In genomic region chr9:107386722-107387121, GRCm38 (mm10) we compare ENCODE assay signal across 9 mouse cellular contexts. TPM values are rescaled to one million over a fixed set of nuclear protein-coding genes. Genes with fewer than 3 reads are reported as not detected.
DNase-seq lines count a peak whose midpoint lies in the region; ATAC-seq and TF ChIP-seq lines count a peak whose summit lies in the region.
"Had no signal": no experiment of that assay in that cellular context is flagged by ENCODE, and none has a peak within 500 bp of the region (broad histone marks: within the 10 kb centered on the region; RNA-seq: fewer than 3 reads in every experiment).

No protein-coding gene starts in this region.

- no peak overlapping the region for H3K27ac ChIP-seq in lung, postnatal 0 days (ENCODE audit: low read length)
- H3K27ac ChIP-seq in midbrain, embryonic 10.5 days (replicated peaks) = no peak overlapping the region
- H3K27ac ChIP-seq: neural tube, embryonic 13.5 days had no signal

- H3K27me3 ChIP-seq in E14TG2a.4 (ENCODE audit: insufficient read depth, low read length) = peaks cover 50% of the 10 kb centered on the region
- peaks cover 7% of the 10 kb centered on the region; the same call in 1 of the 2 replicates for H3K27me3 ChIP-seq in lung, postnatal 0 days (replicated peaks; ENCODE audit: insufficient read depth, low read length)
- H3K27me3 ChIP-seq in midbrain, embryonic 10.5 days (ENCODE audit: low read depth, poor library complexity, severe bottlenecking) = peaks cover 48% of the 10 kb centered on the region

- no peak for ATAC-seq in lung, postnatal 0 days

- TF ChIP-seq EP300 in lung, postnatal 0 days (IDR thresholded peaks at IDR 0.05) = no peak

- peak; percentile 69 for TF ChIP-seq CTCF in E14TG2a.4 (conservative IDR thresholded peaks at IDR 0.05; ENCODE audit: low read length)
- TF ChIP-seq CTCF in lung, postnatal 0 days (IDR thresholded peaks at IDR 0.05) = peak; percentile 60

- peak; percentile 22 for DNase-seq in heart, postnatal 4 days
- no peak for DNase-seq in heart, postnatal 25 days (ENCODE audit: low spot score)
- peak; percentile 60 for DNase-seq in cerebellum, adult 9-11 months
- no peak for DNase-seq in lung, postnatal 0 days (ENCODE audit: low spot score)
- no peak for DNase-seq in frontal cortex, postnatal 14 days (ENCODE audit: low spot score in 2 of 2)
- DNase-seq in midbrain, embryonic 10.5 days (ENCODE audit: low spot score) = no peak
- DNase-seq in left cerebral cortex, postnatal 25 days (ENCODE audit: low spot score in 2 of 2) = no peak

- no peak overlapping the region for H3K4me3 ChIP-seq in E14TG2a.4 (replicated peaks; ENCODE audit: low read length)
- H3K4me3 ChIP-seq in lung, postnatal 0 days (ENCODE audit: low read depth, low read length) = no peak overlapping the region
- no peak overlapping the region for H3K4me3 ChIP-seq in midbrain, embryonic 10.5 days
- H3K4me3 ChIP-seq: neural tube, embryonic 13.5 days had no signal

- WGBS in lung, postnatal 0 days = 59% methylated on average over 3 of the region's 3 CpGs
- WGBS in midbrain, embryonic 10.5 days = 66% methylated on average over 3 of the region's 3 CpGs

- H3K9ac ChIP-seq in lung, postnatal 0 days (replicated peaks; ENCODE audit: low read depth) = no peak overlapping the region
- H3K9ac ChIP-seq: neural tube, embryonic 13.5 days had no signal

- H3K4me1 ChIP-seq in E14TG2a.4 (replicated peaks; ENCODE audit: low read depth, low read length) = peaks cover 34% of the 10 kb centered on the region
- no peaks in the 10 kb centered on the region for H3K4me1 ChIP-seq in lung, postnatal 0 days (ENCODE audit: insufficient read depth, low read depth, low read length)
- peaks cover 26% of the 10 kb centered on the region for H3K4me1 ChIP-seq in midbrain, embryonic 10.5 days

- no peaks in the 10 kb centered on the region for H3K9me3 ChIP-seq in E14TG2a.4 (ENCODE audit: low read length)
- H3K9me3 ChIP-seq in lung, postnatal 0 days (ENCODE audit: low read length) = no peaks in the 10 kb centered on the region
- no peaks in the 10 kb centered on the region for H3K9me3 ChIP-seq in midbrain, embryonic 10.5 days (replicated peaks)
- H3K9me3 ChIP-seq: neural tube, embryonic 13.5 days had no signal

- no peak overlapping the region for H3K4me2 ChIP-seq in lung, postnatal 0 days (replicated peaks; ENCODE audit: low read depth, low read length)
- H3K4me2 ChIP-seq: neural tube, embryonic 13.5 days had no signal

- no peaks in the 10 kb centered on the region for H3K36me3 ChIP-seq in E14TG2a.4 (ENCODE audit: insufficient read depth, low read length)
- H3K36me3 ChIP-seq in lung, postnatal 0 days (ENCODE audit: insufficient read depth, low read length) = no peaks in the 10 kb centered on the region
- H3K36me3 ChIP-seq in midbrain, embryonic 10.5 days = no peaks in the 10 kb centered on the region
- H3K36me3 ChIP-seq: neural tube, embryonic 13.5 days had no signal

- intact Hi-C loops in heart, postnatal 25 days (cut with DNase I) = loop anchor here (5.0 kb wide), 1 partner anchor 106 kb away; no protein-coding TSS in a partner anchor
- intact Hi-C loops in left cerebral cortex, postnatal 25 days (cut with DNase I) = no loop called here

RNA-seq across cellular contexts. Expression of gene Cacna2d2, which starts 12.7 kb away (rescaled TPM):
- total RNA-seq in heart, postnatal 4 days (2021) = 10 to 100 TPM; 21.2 to 23.1 TPM
- 10 to 100 TPM; 12.3 to 13.4 TPM for total RNA-seq in heart, postnatal 25 days (2021)
- polyA plus RNA-seq in lung, postnatal 0 days (2015; fragmentation: Nextera tagmentation; extraction: Ambion mirVana) = 0.04 TPM in 1 of 2 replicates, not detected in the other
- polyA plus RNA-seq in midbrain, embryonic 10.5 days (2016; fragmentation: Nextera tagmentation; extraction: Ambion mirVana) = 1.00 and 1.7 TPM in 2 replicates
- 10 to 100 TPM; 25.4 to 40.2 TPM for total RNA-seq in left cerebral cortex, postnatal 25 days (2021)

RNA-seq across cellular contexts. Expression of gene 6430571L13Rik, which starts 46.3 kb away (rescaled TPM):
- total RNA-seq in heart, postnatal 4 days (2021) = 1 to 10 TPM; 4.6 to 5.8 TPM
- 1 to 10 TPM; 4.8 to 5.9 TPM for total RNA-seq in heart, postnatal 25 days (2021)
- polyA plus RNA-seq in lung, postnatal 0 days (2015; fragmentation: Nextera tagmentation; extraction: Ambion mirVana) = 0.23 and 0.36 TPM in 2 replicates
- 1.8 and 2.5 TPM in 2 replicates for polyA plus RNA-seq in midbrain, embryonic 10.5 days (2016; fragmentation: Nextera tagmentation; extraction: Ambion mirVana)
- 1 to 10 TPM; 3.7 to 4.0 TPM for total RNA-seq in left cerebral cortex, postnatal 25 days (2021)

RNA-seq across cellular contexts. Expression of gene Hemk1, which starts 48.6 kb away (rescaled TPM):
- total RNA-seq in heart, postnatal 4 days (2021) = 10 to 100 TPM; 13.0 to 15.0 TPM
- total RNA-seq in heart, postnatal 25 days (2021) = 10 to 100 TPM; 23.0 to 26.9 TPM
- 5.9 and 8.3 TPM in 2 replicates for polyA plus RNA-seq in lung, postnatal 0 days (2015; fragmentation: Nextera tagmentation; extraction: Ambion mirVana)
- 13.5 and 15.2 TPM in 2 replicates for polyA plus RNA-seq in midbrain, embryonic 10.5 days (2016; fragmentation: Nextera tagmentation; extraction: Ambion mirVana)
- total RNA-seq in left cerebral cortex, postnatal 25 days (2021) = 10 to 100 TPM; 17.2 to 18.2 TPM

Comparison
In these comparisons a context has a peak if more than half of its experiments do, and no peak if none do; other contexts are left out.
1. DNase-seq: peak in heart, postnatal 4 days (single experiment) and cerebellum, adult 9-11 months (single experiment); none in heart, postnatal 25 days (single experiment), lung, postnatal 0 days (single experiment), frontal cortex, postnatal 14 days (0 of 2), midbrain, embryonic 10.5 days (single experiment) and left cerebral cortex, postnatal 25 days (0 of 2).